Mouse (Mus musculus) hindbrain, embryonic 16.5 days (tissue): ENCODE results near the gene Sugct. TPM values are rescaled to one million over a fixed set of nuclear protein-coding genes. Genes with fewer than 3 reads are reported as not detected.

Experiments
- ATAC-seq: fragments of 200-750 bp; cut with Nextera tagmentation; 2 replicates; pipeline ENCODE4 v1.8.0; 2017; ENCODE audit warnings: moderate TSS enrichment, moderate library complexity
- H3K27ac ChIP-seq: fragments of 300-500 bp; sonication (generic); 2 replicates; pipeline ENCODE4 v1.5.1; 2014; ENCODE audit warnings: low read depth, mild to moderate bottlenecking, control low read depth, low read length, moderate library complexity
- H3K27me3 ChIP-seq: fragments of 300-500 bp; sonication (generic); replicated peaks from 2 replicates; pipeline ENCODE4 v1.6.1; 2014; ENCODE audit warnings: low read length; ENCODE audit not compliant: control insufficient read depth, insufficient read depth
- H3K36me3 ChIP-seq: fragments of 300-500 bp; sonication (generic); 2 replicates; pipeline ENCODE4 v1.6.1; 2014; ENCODE audit warnings: mild to moderate bottlenecking, low read length, moderate library complexity, mixed read lengths; ENCODE audit not compliant: control insufficient read depth, insufficient read depth
- H3K4me1 ChIP-seq: fragments of 300-500 bp; sonication (generic); 2 replicates; pipeline ENCODE4 v1.6.1; 2014; ENCODE audit warnings: low read depth, low read length; ENCODE audit not compliant: control insufficient read depth, insufficient read depth
- H3K4me2 ChIP-seq: fragments of 300-500 bp; sonication (generic); 2 replicates; pipeline ENCODE4 v1.6.1; 2014; ENCODE audit warnings: mild to moderate bottlenecking, low read length, control low read depth, moderate library complexity
- H3K4me3 ChIP-seq: fragments of 300-500 bp; sonication (generic); 2 replicates; pipeline ENCODE4 v1.5.1; 2014; ENCODE audit warnings: mild to moderate bottlenecking, low read length, control low read depth, moderate library complexity
- H3K9ac ChIP-seq: fragments of 300-500 bp; sonication (generic); 2 replicates; pipeline ENCODE4 v1.6.1; 2014; ENCODE audit warnings: low read depth, mild to moderate bottlenecking, control low read depth, low read length, moderate library complexity
- H3K9me3 ChIP-seq: fragments of 300-500 bp; sonication (generic); 2 replicates; pipeline ENCODE4 v1.6.1; 2014; ENCODE audit warnings: mild to moderate bottlenecking, low read length, moderate library complexity; ENCODE audit not compliant: control insufficient read depth
- WGBS: fragments of 180-500 bp; shearing (Covaris S2); extraction: QIAGEN DNeasy Blood & Tissue Kit; methylation state at CpG from one replicate; pipeline ENCODE4 v1.1.7; 2014; 5-methylcytosine and 5-hydroxymethylcytosine counted together
- polyA plus RNA-seq: library from polyadenylated mRNA; unstranded; fragments of >200 nt; fragmentation: Nextera tagmentation; extraction: Ambion mirVana; gene quantifications from 2 replicates; pipeline ENCODE4 v1.2.1, GENCODE M21; 2015

Gene Sugct
- polyA plus RNA-seq, 1 experiment from 2014 or later = 3.6 TPM

DNA sequence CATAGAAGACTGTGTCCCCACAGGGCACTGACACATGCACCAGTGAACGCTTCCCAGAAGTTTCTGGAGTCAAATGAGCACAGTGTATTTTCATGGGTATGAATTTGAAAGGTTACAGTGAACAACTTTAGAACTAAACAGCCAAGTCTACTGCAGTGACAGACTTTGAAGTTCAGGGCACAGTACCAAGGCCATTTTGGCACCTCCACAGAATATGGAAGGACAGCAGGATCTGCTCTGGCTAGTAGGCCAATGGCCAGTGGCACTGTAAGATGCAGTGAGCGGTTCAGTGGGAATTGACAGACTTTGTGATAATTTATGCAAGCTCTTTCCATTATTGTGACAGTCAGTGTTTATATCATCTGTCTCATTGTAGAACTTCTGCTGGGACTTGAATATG, 724.1 kb downstream of the Sugct start:
- Histone ChIP-seq H3K9me3 (no peaks in the 10 kb centered on the region), H3K4me2 (no peak overlapping the region), H3K36me3 (no peaks in the 10 kb centered on the region), H3K4me3 (no peak overlapping the region), H3K4me1 (no peaks in the 10 kb centered on the region), H3K27ac (no peak overlapping the region), H3K27me3 (no peaks in the 10 kb centered on the region), H3K9ac (no peak overlapping the region)
- ATAC-seq = no peak
- WGBS = 78% methylated on average over 2 of the region's 2 CpGs

DNA sequence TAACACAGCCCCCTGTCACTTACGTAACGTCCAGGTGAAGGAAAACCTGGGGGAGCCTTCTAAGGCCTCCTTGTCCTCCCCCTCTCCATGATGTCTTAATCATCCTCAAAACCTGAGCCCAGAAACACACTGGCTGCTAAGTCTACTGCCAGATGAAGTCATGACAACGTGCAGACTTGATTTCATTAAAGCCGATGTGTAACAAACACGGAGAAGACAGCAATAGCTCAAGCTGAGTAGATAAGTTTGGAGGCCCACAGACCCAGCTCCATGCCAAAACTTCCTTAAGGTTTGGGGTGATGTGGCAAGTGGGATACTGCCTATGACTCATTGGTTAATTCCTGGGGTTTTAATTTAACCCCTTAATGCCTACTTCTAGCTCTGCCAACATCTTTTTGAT, 726.4 kb downstream of the Sugct start:
- no peaks in the 10 kb centered on the region for H3K27me3 ChIP-seq
- no peak overlapping the region for H3K4me3 ChIP-seq
- no peak overlapping the region for H3K27ac ChIP-seq
- WGBS = 91% methylated on average over 5 of the region's 5 CpGs
- no peaks in the 10 kb centered on the region for H3K4me1 ChIP-seq
- H3K9ac ChIP-seq = no peak overlapping the region
- H3K36me3 ChIP-seq = no peaks in the 10 kb centered on the region
- H3K9me3 ChIP-seq = no peaks in the 10 kb centered on the region
- no peak overlapping the region for H3K4me2 ChIP-seq
- ATAC-seq = no peak

DNA sequence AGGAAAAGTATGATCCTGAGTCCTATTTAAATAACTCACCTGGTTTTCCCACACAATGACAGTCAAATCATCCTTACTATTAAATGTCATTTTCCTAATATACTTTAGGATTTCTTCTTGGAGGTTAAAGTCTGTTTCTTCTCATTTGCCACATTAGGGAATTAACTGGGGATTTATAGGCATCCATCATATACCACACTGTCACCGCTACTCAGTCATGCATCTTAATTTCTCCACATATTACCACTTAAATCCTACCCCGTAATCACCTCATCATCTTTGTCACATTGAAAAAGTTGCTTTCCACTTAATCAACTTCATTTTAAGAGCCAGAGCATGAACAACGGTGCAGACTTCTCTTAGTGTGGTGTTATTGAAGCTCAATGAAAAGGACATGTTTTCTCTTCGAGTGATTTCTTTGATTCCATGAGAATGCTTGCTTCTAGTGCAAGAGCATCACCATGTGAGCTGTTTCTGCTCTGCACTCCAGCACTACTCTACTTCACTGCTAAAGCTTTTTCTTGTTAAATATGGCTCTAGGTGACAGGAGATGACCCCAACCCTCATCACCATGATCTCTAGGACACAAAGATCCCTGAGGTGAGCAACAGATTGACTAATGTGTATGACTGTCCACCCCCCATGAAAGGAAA, 730.4 kb downstream of the Sugct start:
- no peak overlapping the region for H3K27ac ChIP-seq
- H3K4me3 ChIP-seq = no peak overlapping the region
- no peaks in the 10 kb centered on the region for H3K36me3 ChIP-seq
- WGBS = 72% methylated on average over 4 of the region's 4 CpGs
- ATAC-seq = no peak
- no peaks in the 10 kb centered on the region for H3K4me1 ChIP-seq
- no peak overlapping the region for H3K9ac ChIP-seq
- no peaks in the 10 kb centered on the region for H3K27me3 ChIP-seq
- no peaks in the 10 kb centered on the region for H3K9me3 ChIP-seq
- H3K4me2 ChIP-seq = no peak overlapping the region

DNA sequence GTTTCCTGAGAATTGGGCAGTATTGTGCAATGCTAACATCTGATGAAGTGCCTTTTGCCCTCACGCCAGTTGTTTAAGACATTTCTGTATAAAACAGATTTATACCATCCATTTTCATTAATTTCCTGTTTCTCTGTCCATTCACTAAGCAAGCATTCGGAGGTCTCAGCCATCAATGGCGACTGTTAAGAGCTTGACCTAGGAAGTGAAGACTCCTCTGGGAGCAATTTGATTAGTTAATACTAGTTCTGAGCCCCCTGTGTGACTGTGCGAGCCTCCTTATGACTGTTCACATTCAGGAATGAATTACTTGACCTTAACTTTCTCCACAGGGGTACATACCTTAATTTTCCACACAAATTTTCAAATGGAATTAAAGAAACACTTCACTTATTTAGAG, 743.3 kb downstream of the Sugct start:
- no peak for ATAC-seq
- Histone ChIP-seq H3K36me3 (no peaks in the 10 kb centered on the region), H3K4me2 (no peak overlapping the region), H3K9me3 (no peaks in the 10 kb centered on the region), H3K27ac (no peak overlapping the region), H3K9ac (no peak overlapping the region), H3K4me1 (no peaks in the 10 kb centered on the region), H3K27me3 (no peaks in the 10 kb centered on the region), H3K4me3 (no peak overlapping the region)
- WGBS = 79% methylated on average over 4 of the region's 4 CpGs

DNA sequence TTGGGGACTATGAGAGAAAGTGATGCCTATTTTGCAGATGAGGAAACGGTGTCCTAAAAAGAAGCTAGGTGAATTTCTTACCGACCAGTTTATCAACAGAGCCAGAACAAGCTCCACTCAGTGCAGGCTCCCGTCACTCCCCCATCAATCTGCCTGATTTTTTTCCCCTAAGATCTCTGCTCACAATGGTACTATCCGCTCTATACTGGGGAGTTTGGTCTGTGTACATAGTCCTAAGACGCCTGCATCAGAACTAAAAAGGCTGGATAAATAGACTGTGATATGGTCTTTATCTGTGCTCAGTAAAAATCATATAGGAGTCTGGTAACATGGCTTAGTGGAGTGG, 755.9 kb downstream of the Sugct start:
- Histone ChIP-seq H3K27me3 (no peaks in the 10 kb centered on the region), H3K4me3 (no peak overlapping the region), H3K9me3 (no peaks in the 10 kb centered on the region), H3K9ac (no peak overlapping the region), H3K36me3 (no peaks in the 10 kb centered on the region), H3K4me1 (no peaks in the 10 kb centered on the region), H3K4me2 (no peak overlapping the region), H3K27ac (no peak overlapping the region)
- 93% methylated on average over 5 of the region's 5 CpGs for WGBS
- no peak for ATAC-seq

DNA sequence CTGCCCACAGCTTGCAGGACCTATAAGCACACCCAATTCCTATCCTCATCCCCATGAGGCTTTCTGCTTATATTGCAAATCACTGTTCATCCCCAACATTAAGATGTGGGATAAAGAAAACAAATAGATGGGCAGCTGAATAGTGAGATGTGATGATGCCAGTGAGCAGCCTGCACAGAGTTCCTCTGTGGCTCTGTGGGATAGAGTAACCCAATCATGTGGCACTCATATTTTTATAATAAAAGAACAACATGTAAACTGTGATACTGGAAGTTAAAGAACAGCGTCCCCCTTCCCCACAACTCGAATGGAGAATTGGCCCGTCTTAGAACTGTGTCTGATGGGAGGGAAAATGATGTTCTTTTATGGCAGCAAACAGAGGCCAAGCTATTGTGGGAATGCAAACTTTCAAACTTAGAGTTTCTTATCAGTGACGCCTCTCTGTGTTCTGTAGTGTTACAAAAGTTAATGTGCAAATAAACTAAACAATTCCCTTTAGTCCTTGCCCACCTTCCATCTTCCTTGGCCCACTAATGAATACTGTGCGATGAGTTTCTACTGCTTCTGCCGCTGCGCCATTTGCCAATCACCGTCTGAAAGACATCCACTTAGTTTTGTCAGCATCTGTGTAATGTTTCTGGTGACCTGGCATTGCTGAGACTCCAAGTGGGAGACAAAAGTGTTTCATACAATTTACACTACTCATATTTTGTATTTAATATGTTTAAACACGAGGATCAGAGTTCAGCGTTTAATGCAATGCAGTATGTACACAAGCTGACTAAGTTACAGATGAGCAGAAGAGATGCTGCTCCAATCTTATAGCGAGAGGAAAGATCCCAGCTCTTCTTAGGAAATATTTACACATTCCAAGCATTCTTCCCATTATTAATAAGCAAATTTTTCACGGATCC, 756.5 kb downstream of the Sugct start:
- WGBS = 88% methylated on average over 12 of the region's 12 CpGs
- no peak overlapping the region for H3K4me2 ChIP-seq

DNA sequence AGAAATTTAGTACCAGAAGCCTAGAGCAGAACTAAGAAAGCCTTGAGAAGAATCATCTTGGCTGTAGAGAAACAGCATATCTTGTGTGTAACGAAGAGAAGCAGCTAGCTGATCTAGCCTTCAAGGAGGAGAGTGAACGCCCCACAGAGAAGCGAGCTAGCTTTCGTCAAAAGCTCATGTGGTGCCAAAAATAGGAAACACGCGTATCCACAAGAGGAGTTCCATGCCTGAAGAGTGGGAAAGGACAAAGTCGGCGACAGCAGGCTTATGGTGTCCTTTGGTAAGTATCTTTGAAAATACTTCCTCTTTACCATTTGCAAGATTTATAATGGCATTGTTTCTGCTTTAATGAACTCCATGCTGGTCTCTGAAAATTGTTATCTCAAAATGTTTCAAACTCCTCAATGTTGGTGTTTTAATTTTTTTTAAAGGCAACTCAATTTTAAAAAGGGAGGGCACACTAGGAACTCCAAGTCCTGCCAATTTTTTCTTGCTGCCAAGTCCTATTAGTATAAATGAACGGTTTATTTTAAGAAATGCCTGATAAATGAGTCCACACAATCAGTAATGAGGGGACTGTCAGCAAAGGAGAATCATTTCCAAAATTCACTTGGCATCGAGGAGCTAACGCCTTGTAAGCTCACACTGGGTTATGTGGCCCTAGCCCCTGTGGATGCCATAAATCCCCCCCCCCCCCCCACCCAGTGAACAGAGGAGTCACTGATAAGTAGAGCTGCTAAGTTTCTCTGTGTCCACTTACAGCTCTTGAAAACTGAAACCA, 757.7 kb downstream of the Sugct start:
- Histone ChIP-seq H3K27me3 (no peaks in the 10 kb centered on the region), H3K9ac (no peak overlapping the region), H3K36me3 (no peaks in the 10 kb centered on the region), H3K4me1 (no peaks in the 10 kb centered on the region), H3K9me3 (no peaks in the 10 kb centered on the region), H3K4me3 (no peak overlapping the region), H3K4me2 (no peak overlapping the region), H3K27ac (no peak overlapping the region)
- no peak for ATAC-seq
- WGBS = 68% methylated on average over 11 of the region's 11 CpGs

More for the DNA sequence above, 756.5 kb downstream of the Sugct start:
- Histone ChIP-seq H3K4me1 (no peaks in the 10 kb centered on the region), H3K9ac (no peak overlapping the region), H3K9me3 (no peaks in the 10 kb centered on the region), H3K4me3 (no peak overlapping the region), H3K36me3 (no peaks in the 10 kb centered on the region), H3K27ac (no peak overlapping the region), H3K27me3 (no peaks in the 10 kb centered on the region)
- ATAC-seq = no peak

DNA sequence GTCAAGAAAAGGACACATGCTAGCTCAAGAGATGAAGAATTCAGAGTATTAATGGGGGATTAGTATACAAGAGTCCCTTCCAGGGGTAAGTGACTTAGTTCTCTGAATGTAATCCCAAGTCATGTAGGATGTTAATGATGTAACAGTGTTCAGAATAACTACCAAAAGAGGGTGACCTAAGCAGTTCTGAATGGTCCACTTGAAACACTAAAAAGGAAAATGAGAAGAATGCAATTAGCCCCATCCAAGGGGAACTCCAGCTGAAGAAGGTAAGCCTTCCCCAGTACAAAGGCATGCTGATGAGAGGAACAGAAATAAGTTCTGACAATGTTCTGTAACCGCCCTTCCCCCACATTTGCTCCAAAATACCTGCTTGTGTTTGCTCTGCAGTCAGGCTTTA, 760.3 kb downstream of the Sugct start:
- H3K27ac ChIP-seq = no peak overlapping the region
- H3K9ac ChIP-seq = no peak overlapping the region
- WGBS = 95% methylated on average over 1 of the region's 1 CpGs
- ATAC-seq = no peak
- H3K36me3 ChIP-seq = no peaks in the 10 kb centered on the region
- H3K27me3 ChIP-seq = no peaks in the 10 kb centered on the region
- no peaks in the 10 kb centered on the region for H3K4me1 ChIP-seq
- no peaks in the 10 kb centered on the region for H3K9me3 ChIP-seq
- no peak overlapping the region for H3K4me3 ChIP-seq
- H3K4me2 ChIP-seq = no peak overlapping the region

DNA sequence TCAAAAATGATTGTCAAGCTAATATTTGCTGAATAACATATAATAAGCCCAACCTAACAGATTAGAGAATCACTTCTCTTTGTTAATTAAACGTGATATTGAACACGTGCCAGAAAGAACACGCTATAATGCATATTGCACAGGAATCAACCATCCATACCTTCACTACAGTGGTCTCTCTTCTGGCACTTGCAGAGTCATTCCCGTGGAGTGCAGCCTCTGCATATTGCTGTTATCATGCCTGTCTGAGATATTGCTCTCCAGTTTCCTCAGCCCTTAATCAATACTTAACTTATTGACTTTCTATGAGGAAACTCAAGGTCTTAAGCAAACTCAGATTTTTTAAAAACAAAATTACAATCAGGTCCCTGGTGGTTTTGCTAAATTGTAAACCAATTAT, 761.8 kb downstream of the Sugct start:
- no peak overlapping the region for H3K4me3 ChIP-seq
- H3K9me3 ChIP-seq = no peaks in the 10 kb centered on the region
- no peaks in the 10 kb centered on the region for H3K27me3 ChIP-seq
- H3K4me1 ChIP-seq = no peaks in the 10 kb centered on the region
- 74% methylated on average over 4 of the region's 4 CpGs for WGBS
- no peaks in the 10 kb centered on the region for H3K36me3 ChIP-seq
- no peak overlapping the region for H3K9ac ChIP-seq
- no peak overlapping the region for H3K27ac ChIP-seq
- no peak overlapping the region for H3K4me2 ChIP-seq
- ATAC-seq = no peak
